Mouse (Mus musculus) forelimb bud, embryonic 11.5 days (tissue): ENCODE results near the gene Sst.
A peak's percentile ranks its signal among the peaks of the same experiment; 100 is the strongest.
"Not testable (repeated sequence)": the region's sequence is repeated elsewhere in the genome, so short reads cannot be mapped to it uniquely, and the experiment has no call there.

Experiments used
- DNase-seq: peaks from one replicate; pipeline ENCODE4 v3.0.0-alpha.2; 2012; ENCODE audit warnings: low read depth, low spot score

The Sst gene

DNA sequence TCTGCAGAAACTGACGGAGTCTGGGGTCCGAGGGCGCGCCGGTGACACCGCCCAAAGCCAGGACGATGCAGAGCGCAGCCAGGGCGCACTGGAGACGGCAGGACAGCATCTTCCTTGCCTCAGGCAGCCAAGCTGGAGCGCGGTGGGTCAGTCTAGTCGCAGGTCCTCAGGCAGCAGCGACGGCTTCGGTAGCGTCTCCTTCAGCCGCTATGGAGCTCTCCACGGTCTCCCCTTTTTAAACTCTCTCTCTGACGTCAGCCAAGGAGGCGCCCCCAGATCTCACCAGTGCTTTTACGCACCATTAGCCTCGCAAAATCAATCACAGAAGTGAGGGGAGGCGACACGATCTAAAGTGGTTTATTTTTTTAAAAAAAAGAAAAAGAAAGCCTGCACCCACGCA is at the start of gene Sst:
Gene Sst, minus strand, starts transcription at position 323 of the 400 bp plus-strand sequence.
- no peak for DNase-seq

DNA sequence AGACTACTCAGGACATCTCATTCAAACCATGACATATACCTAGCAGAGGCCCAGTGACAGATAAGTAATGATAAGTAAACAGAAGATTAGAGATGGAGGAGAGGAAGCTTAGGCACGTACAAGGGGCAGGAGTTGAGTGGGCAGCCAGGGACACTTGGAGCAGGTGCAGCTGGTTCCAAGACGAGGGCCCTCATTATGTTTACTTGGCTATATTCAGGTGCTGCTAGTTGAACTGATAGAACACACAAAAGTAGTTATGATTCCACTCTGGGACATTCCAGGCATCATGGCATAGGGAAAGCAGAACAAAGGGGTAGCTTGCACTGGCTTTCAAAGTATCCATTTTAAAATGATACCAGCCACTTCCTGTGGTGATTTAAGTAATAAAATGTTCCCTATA is 43.6 kb upstream of the Sst start:
- DNase-seq: no peak

DNA sequence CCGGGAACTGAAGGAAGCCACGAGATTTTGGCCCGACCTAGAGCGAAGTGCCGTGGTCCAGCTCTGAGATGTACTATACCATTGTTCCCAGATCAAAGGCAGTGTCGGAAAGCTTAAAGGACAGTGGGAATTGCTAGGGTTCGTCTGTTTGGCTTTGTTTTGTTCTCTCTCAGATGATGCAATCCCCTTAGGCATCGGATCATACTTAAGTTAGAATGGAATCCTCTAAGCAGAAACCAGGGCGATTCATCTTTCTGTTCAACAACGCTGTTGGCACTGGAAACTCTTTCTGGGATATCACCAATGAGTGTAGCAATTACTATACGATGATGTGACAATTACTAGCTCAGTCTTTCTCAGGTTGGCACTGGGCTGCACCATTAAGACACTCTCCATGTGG is 41.5 kb upstream of the Sst start, which contains the start of gene Rtp2:
Gene Rtp2, minus strand, starts transcription at position 101 of the 400 bp plus-strand sequence.
- no peak for DNase-seq

DNA sequence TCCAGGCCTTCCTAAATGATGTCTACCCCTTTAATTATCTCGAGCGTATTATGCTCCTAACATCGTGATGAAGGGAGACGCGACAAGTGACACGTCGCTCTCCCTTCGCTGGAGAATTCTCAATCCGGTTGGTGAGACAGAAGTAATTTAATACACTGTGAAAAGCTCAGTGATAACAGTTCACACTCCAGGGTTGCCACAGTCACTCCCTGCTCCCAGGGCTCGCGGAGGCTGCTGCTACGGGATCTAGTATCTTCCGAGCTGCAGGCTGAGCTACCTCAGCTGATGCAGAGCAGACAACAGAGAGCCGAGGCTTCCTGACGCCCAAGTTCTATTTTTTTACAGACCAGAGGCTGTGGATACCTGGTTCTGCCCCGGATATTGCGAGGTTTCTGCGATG is 40.5 kb upstream of the Sst start:
- DNase-seq: no peak

DNA sequence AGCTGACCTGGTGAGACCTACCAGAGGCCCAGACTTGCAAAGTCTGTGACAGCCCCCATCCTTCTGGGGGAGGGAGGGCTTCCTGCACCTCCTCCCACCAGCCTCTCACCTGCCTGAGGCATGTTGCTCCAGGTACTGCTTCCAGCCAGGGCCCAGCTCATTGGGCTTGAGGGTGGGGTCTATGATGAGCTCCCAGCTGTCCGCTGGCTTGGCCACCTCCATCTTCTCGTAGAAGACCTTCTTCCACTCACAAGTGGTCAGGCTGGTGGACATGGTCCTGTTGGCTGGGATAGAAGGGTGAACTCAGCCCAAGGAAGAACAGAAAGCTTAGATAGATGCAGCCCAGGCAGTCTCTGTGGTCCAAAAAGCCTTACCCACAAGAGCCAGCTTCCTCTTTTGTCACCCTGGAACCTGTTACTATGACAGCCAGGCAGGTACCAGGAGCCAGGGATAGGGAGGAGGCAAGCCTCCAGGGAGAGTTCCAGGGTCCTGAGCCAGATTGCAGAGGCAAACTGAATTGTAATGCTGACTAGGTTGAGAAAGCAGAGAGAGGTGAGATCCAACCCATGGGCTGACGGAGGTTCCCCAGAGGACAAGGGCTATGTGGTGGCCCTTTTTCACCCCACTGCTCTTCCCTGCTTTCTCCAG is 39.8 kb upstream of the Sst start:
- no peak for DNase-seq

DNA sequence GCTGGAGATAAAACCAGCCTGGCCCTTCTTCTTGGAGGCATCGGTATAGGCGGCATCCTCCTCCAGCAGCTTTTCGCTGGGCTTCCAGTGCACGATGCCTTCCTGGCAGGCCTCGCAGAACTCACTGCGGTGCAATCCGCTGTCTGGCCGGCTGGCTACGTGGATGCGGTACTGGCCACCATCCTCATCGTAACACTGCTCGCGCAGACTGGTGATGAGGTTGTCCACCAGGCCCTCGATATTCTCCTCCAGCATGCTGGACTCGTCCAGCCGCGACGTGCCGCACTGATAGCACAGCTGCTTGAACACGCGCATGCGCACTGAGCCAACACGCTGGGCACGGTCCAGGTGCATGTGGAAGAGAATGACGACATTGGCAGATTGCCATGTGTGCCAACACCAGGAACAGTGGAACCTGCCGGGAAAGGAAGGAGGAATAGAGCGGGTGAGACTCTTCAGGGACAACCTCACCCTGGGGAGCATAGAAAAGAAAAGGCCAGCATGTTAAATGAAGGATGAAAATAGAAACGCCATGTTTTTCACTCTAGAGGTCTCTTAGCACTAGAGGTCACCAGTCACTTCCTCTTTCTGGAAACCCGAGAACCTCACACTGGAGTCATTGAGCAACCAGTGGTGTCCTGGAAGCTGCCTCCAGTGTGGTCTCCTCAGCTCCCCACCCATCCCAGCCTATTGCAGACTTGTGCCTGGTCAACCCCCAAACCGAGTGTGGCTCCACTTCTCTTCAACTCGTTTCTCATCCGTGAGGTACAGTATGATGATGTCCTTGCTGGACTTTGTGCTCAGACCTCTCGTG is 36.8 kb upstream of the Sst start:
- DNase-seq: no peak

DNA sequence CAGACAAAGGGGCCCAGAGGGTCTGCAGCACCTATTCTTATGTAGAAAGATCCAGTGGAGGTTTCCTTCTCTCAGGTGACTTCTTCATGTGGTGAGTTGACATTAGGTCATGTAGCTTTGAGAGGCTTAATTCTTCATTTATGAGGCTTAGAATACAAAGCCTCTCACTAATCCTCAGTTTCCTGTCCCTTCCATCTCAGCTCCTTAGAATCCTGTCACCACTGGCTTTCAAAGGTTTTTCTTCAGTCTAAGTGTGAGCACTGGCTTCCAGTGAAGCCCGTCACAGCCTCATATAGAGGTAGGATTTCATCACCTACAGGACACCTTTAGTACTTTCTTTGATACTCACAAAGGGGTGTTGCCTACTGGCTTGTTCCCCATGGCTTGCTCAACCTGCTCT is 32.1 kb upstream of the Sst start:
- DNase-seq: no peak

DNA sequence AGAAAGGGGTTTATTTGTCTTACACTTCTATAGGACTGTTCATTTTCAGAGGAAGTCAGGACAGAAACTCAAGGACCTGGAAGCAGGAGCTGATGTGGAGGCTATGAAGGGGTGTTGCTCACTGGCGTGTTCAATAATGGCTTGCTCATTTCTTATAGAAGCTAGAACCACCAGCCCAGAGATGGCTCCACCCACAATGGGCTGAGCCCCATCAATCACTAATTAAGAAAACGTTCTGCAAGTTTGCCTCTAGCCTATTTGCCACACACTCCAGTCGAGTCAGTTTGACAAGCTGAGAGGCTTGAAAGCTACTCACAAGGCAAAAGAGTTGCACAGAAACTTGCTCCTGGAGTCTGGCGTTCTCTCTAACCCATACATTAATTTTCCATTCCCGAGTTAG is 30.9 kb upstream of the Sst start:
- no peak for DNase-seq

DNA sequence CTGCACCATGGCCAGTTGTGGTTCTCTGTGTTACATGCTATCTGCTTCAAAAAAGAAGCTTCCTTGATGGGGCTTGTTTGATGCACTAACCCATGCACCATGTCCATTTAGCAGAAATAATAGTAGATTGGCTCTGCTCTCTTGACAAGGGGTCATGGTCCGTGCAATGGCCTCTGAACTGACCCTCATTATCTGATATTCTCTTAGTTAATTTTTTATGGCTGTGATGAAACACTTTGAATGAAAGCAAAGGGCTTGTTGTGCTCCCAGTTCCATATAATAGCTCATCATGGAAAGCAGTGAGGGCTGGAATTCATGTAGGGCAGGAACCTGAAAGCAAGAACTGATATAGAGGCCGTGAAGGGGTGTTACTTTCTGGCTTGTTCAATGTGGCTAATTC is 28.7 kb upstream of the Sst start:
- DNase-seq: no peak

DNA sequence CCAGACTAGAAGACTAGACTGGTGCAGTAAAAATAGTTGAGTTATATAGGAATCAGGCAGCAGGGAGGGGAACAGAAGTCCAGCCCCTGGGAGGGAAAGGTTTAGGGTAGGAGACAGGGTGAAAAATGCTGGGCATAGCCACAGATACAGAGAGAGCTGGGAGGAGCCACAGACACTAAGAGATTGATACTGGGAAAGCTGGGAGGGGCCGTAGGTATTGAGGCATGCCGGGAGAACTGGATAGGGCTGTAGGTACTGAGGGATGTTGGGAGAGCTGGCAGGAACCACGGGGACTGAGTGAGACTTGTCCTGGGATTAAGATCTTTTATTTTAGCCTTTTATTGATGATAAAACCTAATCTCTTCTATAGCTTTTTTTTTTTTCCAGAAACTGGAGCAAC is 22.6 kb upstream of the Sst start:
- DNase-seq: no peak

DNA sequence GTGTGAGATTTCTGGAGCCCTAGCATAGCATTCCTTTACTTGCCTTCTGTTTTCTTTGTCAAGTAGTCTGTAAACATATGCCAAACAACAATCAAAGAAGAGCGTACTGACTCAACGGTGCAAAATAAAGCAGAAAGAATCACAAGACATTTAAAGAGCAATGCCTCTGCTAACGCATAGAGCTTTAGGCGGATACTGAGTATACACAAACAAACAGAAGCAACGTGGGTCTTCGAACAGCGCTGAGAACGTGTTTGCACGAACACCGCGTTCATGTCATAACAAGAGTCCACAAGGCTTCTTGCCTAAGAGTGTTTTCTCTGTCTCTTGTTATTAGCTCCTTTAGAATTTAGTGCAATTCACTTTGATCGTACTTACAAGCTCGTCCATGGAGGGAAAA is 22.0 kb upstream of the Sst start:
- DNase-seq: no peak

DNA sequence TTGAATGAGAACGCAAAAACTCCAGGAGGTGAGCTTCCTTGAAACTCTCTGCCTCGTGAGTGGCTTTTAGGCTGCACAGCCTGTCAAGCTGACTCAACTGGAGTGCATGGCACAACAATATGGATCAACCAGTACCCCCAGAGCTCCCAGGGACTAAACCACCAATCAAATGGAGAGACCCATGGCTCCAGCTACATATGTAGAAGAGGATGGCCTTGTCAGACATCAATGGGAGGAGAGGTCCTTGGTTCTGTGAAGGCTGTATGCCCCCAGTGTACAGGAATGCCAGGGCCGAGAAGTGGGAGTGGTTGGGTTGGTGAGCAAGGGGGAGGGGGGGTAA is 18.2 kb upstream of the Sst start:
- DNase-seq: not testable (repeated sequence)

DNA sequence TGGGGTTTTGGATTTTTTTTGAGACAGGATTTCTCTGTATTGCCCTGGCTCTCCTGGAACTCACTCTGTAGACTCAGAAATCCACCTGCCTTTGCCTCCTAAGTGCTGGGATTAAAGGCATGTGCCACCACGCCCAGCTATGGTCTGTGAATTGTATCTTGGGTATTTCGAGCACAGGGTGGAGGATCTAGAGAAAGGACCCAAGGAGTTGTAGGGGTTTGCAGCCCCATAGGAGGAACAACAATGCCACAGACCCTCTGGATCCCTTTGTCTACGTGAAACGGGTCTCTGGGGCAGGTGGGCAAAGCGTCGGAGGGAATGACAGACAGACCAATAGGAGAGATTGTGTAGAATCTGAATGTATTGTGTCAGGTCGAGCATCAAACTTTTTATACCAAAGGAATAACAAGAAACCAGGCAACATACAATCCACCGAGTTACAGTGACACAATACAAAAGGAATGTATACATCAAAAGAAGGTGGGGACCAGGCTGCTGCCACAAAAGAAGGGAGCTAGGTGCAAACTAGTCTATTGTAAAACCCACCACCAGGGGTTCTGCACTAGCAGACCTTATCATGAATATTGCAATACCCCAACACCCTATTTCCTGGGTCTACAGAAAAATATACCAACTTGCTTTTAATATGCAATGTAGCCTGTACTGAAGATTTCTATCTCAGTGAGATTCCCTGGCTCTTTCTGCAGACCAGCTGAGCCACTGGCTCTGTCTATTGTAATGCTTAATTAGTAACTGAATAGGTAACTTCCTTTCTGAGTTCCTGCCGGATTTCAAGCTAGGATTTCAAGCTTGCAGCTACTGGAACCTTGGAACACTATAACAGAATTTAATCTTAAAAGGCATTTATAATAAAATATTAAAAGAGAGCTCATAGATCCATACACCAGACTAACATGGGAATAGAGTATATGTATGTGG is 17.6 kb upstream of the Sst start:
- DNase-seq: not testable (repeated sequence)

DNA sequence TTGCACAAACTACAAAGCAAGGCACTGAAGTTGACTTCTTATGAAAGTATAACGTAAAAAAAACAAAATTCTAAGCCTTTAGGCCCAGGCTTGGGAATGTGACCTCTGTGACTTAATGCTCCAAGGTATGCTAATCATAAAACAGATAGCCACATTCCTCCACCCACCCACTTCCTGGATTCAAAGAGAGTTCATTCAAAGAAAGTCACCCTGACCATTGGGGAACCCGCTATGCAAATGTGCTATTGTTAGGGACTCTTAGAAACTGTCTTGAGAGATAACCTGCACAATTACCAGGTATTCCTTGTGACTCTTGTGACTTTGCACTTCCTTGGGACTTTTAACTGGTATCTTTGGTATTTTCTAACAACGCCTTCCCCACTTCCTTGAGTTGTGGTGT is 15.8 kb upstream of the Sst start:
- not testable (repeated sequence) for DNase-seq

DNA sequence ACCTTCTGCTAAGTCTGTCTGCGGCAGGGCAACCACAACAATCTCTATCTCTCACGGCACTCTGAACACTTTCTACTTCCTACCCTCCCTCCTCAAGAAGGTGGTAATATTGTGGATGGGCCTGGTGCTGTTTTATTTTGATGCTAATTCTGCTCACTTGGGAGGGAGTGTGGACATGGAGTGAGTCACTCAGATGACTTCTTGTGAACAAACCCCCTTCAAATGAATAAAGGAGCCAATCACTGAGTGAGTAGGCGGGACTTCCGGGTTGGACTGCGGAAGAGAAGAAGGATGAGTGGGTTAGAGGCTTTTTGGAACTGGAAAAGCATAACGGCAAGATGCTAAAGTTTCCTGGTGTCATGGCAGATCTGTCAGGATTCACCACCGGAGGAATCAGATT is 10.7 kb upstream of the Sst start:
- no peak for DNase-seq

DNA sequence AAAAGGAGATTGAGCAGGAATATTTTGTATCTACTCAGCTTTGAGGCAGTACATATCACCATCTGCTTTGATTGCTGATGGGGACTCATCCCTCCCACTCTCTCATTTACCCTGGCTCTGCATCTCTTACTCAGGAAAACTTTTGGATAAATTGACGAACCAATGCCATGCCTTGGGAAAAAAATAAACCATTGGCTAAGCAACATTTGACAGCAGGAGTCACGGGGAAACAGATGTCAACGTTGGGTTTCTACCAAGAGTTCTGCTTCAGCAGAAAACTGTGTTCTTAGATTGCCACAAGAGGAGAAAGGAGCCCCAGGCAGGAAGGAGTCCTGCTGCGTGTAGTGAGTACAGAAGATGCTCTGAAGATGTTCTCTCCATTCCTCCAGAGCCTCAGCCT is 9.3 kb upstream of the Sst start:
- no peak for DNase-seq

DNA sequence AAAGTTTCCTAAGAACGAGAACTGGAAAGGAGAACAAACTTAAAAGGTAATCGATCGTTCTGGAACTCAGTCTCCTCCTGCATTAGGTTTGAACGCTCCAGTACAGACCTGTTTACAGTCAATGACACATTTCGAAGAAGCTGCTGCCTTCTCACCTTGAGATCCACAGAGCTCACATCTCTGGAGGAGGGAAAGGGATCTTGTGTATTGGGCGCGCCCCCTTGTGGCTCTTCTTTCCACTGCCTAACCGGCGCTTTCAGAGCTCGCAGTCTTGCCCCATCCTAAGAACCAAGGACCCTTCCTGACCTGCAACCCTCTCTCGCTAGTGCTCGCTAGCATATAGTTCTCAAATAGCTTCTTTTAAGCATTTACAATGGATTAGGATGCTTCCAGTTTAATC is 8.1 kb upstream of the Sst start:
- DNase-seq: peak; percentile 77

DNA sequence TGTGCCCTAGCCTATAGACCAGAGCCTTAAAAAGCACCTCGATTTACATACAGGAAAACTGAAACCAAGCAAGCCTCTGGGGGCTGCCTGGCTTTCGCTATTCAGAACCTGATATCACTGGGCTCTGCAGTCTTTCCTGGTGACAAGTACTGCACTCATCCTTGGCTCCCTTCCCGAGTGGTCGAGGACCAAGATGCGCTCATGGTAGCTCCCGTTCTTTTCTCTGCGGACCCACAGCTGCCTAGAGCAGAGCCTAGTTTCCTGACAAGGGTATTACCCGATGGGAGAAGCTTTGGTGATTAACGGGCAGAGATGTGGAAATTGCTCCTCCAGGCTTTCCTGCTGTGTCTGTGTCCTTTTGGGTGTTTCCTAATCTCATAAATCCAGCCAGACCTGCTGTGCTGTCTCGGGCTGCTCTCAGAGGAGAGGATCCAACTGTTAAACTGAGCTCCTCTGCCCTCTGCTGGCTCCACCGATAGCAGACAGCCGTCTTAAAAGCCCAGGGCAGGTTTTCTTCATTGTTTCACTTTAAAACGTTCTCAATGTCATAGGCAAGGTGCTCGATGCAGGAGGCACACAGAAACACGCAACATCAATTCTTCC is 7.3 kb upstream of the Sst start:
- DNase-seq: peak; percentile 66

DNA sequence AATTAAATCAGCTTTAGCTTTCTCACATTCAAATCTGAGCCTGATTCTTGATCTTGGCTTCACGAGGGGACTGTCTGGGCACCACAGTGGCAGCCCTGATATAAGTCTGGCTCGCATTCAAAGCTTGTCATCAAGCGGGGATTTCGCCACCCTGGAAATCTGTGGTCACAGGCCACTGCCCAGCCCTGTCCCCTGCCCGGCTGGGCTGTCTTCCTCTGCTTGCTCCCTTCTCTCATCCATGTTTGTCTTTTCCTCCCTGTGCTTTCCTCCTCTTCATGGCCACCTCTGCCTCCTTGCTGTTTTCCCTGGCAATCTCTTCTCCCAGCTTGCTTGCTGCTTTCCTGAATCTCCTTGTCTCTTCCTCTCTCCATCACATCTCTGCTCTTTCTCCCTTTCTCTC is 6.7 kb upstream of the Sst start:
- DNase-seq: no peak

DNA sequence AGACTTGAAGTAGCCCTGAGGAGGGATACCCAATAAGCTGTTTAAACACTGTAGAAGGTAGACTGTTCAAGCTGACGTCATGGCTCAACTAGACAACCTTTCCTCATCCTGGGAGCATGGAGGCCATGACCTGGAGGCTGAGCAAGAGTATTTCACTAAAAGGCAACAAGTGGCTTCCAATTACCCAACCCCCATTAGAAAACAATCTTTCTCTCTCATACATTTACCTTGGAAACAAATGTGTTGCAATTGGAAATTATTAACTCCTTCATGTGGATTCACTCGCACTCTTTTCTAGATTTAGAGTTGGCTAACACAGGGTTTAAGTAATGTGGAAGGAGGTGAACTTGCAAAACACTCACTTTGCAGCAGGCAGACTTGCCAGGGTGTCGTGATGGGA is 4.4 kb upstream of the Sst start:
- no peak for DNase-seq

DNA sequence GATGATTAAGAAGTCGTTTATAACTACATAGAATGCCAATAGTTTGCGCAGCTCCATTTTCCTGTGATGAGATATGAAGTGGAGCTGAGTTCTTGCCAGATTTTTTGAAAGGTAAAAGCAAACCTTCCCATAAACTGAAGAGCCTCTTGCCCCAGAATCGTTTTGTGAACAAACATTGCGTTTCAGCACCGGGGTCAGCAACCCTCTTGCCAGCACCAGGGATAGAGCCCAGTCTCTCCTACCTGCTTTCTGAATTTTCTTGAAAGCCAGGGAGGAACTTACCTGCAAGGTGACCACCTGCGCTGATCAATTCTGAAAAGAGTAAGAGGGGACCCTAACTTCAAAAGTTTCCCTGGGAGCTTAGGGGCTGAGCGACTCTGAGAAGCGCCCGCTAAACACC is 607 bp downstream of the Sst start:
- DNase-seq: peak; percentile 49
